Mouse (Mus musculus) heart, postnatal 0 days (tissue): ENCODE data around the gene Sez6. TPM values are rescaled to one million over a fixed set of nuclear protein-coding genes. Genes with fewer than 3 reads are reported as not detected.

Source experiments
- ATAC-seq: fragments of 200-750 bp; cut with Nextera tagmentation; 2 replicates; pipeline ENCODE4 v1.8.0; 2017; ENCODE audit warnings: low read depth, moderate number of reproducible peaks, moderate library complexity; ENCODE audit not compliant: insufficient read depth
- DNase-seq: peaks from one replicate; pipeline ENCODE4 v3.0.0-alpha.2; 2016; ENCODE audit warnings: low spot score
- H3K27ac ChIP-seq: fragments of 300-500 bp; sonication (generic); 2 replicates; pipeline ENCODE4 v1.5.1; 2014; ENCODE audit warnings: low read depth, mild to moderate bottlenecking
- H3K27me3 ChIP-seq: fragments of 300-500 bp; sonication (generic); 2 replicates; pipeline ENCODE4 v1.6.1; 2014; ENCODE audit warnings: low read length, mixed read lengths; ENCODE audit not compliant: control insufficient read depth, insufficient read depth
- H3K36me3 ChIP-seq: fragments of 300-500 bp; sonication (generic); replicated peaks from 2 replicates; pipeline ENCODE4 v1.6.1; 2014; ENCODE audit warnings: low read length, mixed read lengths; ENCODE audit not compliant: control insufficient read depth, insufficient read depth
- H3K4me1 ChIP-seq: fragments of 300-500 bp; sonication (generic); 2 replicates; pipeline ENCODE4 v1.6.1; 2014; ENCODE audit warnings: antibody characterized with exemption; ENCODE audit not compliant: control insufficient read depth, insufficient read depth
- H3K4me2 ChIP-seq: fragments of 300-500 bp; sonication (generic); 2 replicates; pipeline ENCODE4 v1.6.1; 2014; ENCODE audit warnings: low read depth, mild to moderate bottlenecking, low read length, moderate library complexity
- H3K4me3 ChIP-seq: fragments of 300-500 bp; sonication (generic); 2 replicates; pipeline ENCODE4 v1.5.1; 2014; ENCODE audit warnings: low read depth, low read length
- H3K9ac ChIP-seq: fragments of 300-500 bp; sonication (generic); replicated peaks from 2 replicates; pipeline ENCODE4 v1.6.1; 2014; ENCODE audit warnings: low read depth, low read length, mixed read lengths
- H3K9me3 ChIP-seq: fragments of 300-500 bp; sonication (generic); replicated peaks from 2 replicates; pipeline ENCODE4 v1.6.1; 2016; ENCODE audit warnings: low read length; ENCODE audit not compliant: control insufficient read depth
- CTCF ChIP-seq: IDR thresholded peaks from 2 replicates; pipeline ENCODE4 v1.5.1; 2016; ENCODE audit warnings: antibody characterized with exemption, control low read depth, low read depth
- EP300 ChIP-seq: IDR thresholded peaks from 2 replicates; pipeline ENCODE4 v1.6.1; 2016; ENCODE audit warnings: antibody characterized with exemption, low read depth
- WGBS: fragments of 180-500 bp; shearing (Covaris S2); extraction: QIAGEN DNeasy Blood & Tissue Kit; methylation state at CpG from one replicate; pipeline ENCODE4 v1.1.7; 2014; 5-methylcytosine and 5-hydroxymethylcytosine counted together
- polyA plus RNA-seq: library from polyadenylated mRNA; unstranded; fragments of >200 nt; fragmentation: Nextera tagmentation; extraction: Ambion mirVana; gene quantifications from 2 replicates; pipeline ENCODE4 v1.2.1, GENCODE M21; 2015
- total RNA-seq: library from RNA; depleted of rRNA; stranded (reverse); fragments of >200 nt; gene quantifications from 2 replicates; pipeline ENCODE4 v1.2.3, GENCODE M21; 2014; ENCODE audit warnings: low replicate concordance

Sez6 gene
- total and polyA plus RNA-seq, 2 experiments from 2014 or later, result not detected

GRCm38 (mm10) chr11:77916741-77917140, 13.9 kb upstream of the Sez6 start:
- no peak overlapping the region for H3K9ac ChIP-seq
- DNase-seq (no peak), ATAC-seq (no peak)
- H3K27me3 ChIP-seq, result peaks cover 25% of the 10 kb centered on the region
- H3K4me3 ChIP-seq, result no peak overlapping the region
- no peaks in the 10 kb centered on the region for H3K9me3 ChIP-seq
- no peak overlapping the region for H3K4me2 ChIP-seq
- no peaks in the 10 kb centered on the region for H3K4me1 ChIP-seq
- 56% methylated on average over 4 of the region's 4 CpGs for WGBS
- H3K36me3 ChIP-seq, result no peaks in the 10 kb centered on the region
- TF ChIP-seq EP300 (no peak), CTCF (no peak)
- H3K27ac ChIP-seq, result no peak overlapping the region

DNA sequence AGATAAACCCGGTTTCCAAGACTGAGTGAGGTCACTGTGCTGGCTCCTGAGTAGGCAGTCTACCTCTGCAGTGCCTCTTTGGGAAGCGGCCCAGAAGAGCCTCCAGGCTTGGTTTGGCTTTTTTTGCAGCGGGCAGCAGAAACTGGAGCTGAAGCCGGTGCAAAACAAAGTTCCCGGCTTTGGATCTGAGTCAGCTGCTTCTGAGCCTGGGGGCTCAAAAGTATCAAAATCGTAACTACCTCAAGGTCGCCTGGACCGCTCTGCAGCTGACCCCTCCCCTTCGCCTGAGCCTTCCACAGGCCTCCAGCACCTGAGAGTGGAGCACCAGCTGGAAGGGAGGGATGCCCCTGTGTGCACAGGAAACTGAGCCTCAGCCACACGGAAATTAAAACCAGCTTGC, 13.4 kb upstream of the Sez6 start:
- 49% methylated on average over 10 of the region's 10 CpGs for WGBS
- no peak for DNase-seq
- TF ChIP-seq EP300, result no peak
- TF ChIP-seq CTCF, result no peak
- no peak for ATAC-seq
- Histone ChIP-seq H3K9ac (no peak overlapping the region), H3K4me1 (no peaks in the 10 kb centered on the region), H3K27me3 (peaks cover 21% of the 10 kb centered on the region), H3K36me3 (no peaks in the 10 kb centered on the region), H3K27ac (no peak overlapping the region), H3K4me3 (no peak overlapping the region), H3K4me2 (no peak overlapping the region), H3K9me3 (no peaks in the 10 kb centered on the region)

GRCm38 (mm10) chr11:77923285-77923684, 7.3 kb upstream of the Sez6 start:
- Histone ChIP-seq H3K9me3 (no peaks in the 10 kb centered on the region), H3K27me3 (0 out of 2 replicates have a peak, but pooled peaks cover 5% of the 10 kb centered on the region), H3K9ac (no peak overlapping the region), H3K27ac (no peak overlapping the region), H3K4me3 (no peak overlapping the region), H3K4me1 (no peaks in the 10 kb centered on the region), H3K4me2 (no peak overlapping the region), H3K36me3 (no peaks in the 10 kb centered on the region)
- ATAC-seq (no peak), DNase-seq (no peak)
- no peak for TF ChIP-seq CTCF
- TF ChIP-seq EP300, result no peak
- 67% methylated on average over 4 of the region's 4 CpGs for WGBS

GRCm38 (mm10) chr11:77925836-77926657, 4.6 kb upstream of the Sez6 start:
- H3K27me3 ChIP-seq, result peaks cover 15% of the 10 kb centered on the region
- DNase-seq, result no peak
- H3K9me3 ChIP-seq, result no peaks in the 10 kb centered on the region
- H3K9ac ChIP-seq, result no peak overlapping the region
- H3K4me1 ChIP-seq, result peaks cover 2% of the 10 kb centered on the region; the same call in 1 of the 2 replicates
- WGBS, result 48% methylated on average over 9 of the region's 9 CpGs
- TF ChIP-seq CTCF (no peak), EP300 (no peak)
- no peak overlapping the region for H3K27ac ChIP-seq
- no peak overlapping the region for H3K4me3 ChIP-seq
- H3K36me3 ChIP-seq, result no peaks in the 10 kb centered on the region
- H3K4me2 ChIP-seq, result no peak overlapping the region
- no peak for ATAC-seq

DNA sequence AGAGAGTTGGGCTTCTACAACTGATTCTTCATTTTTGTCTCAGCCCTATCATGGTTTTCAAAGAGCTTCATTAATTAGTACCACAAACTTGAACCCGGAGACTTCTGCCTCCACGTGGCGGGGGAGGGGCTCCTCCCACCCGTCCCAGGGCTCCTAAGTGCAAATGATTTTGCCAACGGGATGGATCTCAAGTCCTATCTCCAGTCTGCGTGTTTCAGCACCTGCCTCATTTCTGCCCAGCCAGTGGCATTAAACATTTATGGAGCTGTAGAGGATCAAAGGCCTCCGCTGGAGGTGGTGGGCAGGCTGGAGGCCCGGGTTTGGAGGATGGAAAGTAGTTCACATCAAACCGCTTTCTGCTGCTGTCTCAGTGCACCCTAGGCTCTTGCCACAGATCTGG, 3.9 kb upstream of the Sez6 start:
- Histone ChIP-seq H3K27me3 (peaks cover 21% of the 10 kb centered on the region), H3K9ac (no peak overlapping the region), H3K4me2 (no peak overlapping the region), H3K27ac (no peak overlapping the region), H3K36me3 (no peaks in the 10 kb centered on the region), H3K4me1 (peaks cover 7% of the 10 kb centered on the region; the same call in 1 of the 2 replicates), H3K4me3 (no peak overlapping the region), H3K9me3 (no peaks in the 10 kb centered on the region)
- DNase-seq (no peak), ATAC-seq (no peak)
- TF ChIP-seq EP300 (no peak), CTCF (no peak)
- 29% methylated on average over 9 of the region's 9 CpGs for WGBS

DNA sequence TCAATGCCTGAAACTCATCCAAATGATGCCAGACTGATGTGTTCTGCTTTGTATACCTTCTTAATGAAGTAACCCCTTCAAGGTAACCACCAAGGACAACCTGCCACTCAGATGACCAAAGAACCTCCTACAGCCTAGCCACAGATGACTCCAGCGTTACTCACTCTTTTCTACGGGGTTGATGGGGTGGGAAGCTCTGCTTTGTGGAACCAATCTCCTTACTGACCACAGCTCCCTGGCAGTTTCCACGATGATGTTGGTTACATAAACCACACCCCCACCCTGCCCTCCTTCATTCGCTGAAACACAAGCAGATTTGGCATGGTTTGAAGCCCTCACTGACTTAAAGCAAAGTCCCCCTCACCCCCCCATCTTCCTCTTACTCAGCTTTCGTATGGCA, 2.8 kb upstream of the Sez6 start:
- WGBS, result 64% methylated on average over 5 of the region's 5 CpGs
- H3K27me3 ChIP-seq, result peaks cover 33% of the 10 kb centered on the region

More for the DNA sequence above, 2.8 kb upstream of the Sez6 start:
- H3K9me3 ChIP-seq, result no peaks in the 10 kb centered on the region
- H3K4me1 ChIP-seq, result peaks cover 7% of the 10 kb centered on the region; the same call in 1 of the 2 replicates
- H3K27ac ChIP-seq, result no peak overlapping the region
- no peak for TF ChIP-seq CTCF
- TF ChIP-seq EP300, result no peak
- DNase-seq (no peak), ATAC-seq (no peak)
- no peaks in the 10 kb centered on the region for H3K36me3 ChIP-seq
- H3K4me2 ChIP-seq, result no peak overlapping the region
- no peak overlapping the region for H3K4me3 ChIP-seq
- no peak overlapping the region for H3K9ac ChIP-seq
